In genomic region chrX:58469683-58470082, GRCm38 (mm10) we compare ENCODE assay signal across 22 mouse cellular contexts.
DNase-seq lines count a peak whose midpoint lies in the region; ATAC-seq and TF ChIP-seq lines count a peak whose summit lies in the region.
"Had no signal": no experiment of that assay in that cellular context is flagged by ENCODE, and none has a peak within 500 bp of the region (broad histone marks: within the 10 kb centered on the region; RNA-seq: fewer than 3 reads in every experiment).

No protein-coding gene starts in this region.

- H3K27me3 ChIP-seq in embryonic facial prominence, embryonic 11.5 days (ENCODE audit: control insufficient read depth, insufficient read depth, low read length), result no peaks in the 10 kb centered on the region
- H3K27me3 ChIP-seq in embryonic facial prominence, embryonic 10.5 days (replicated peaks; ENCODE audit: low read depth, poor library complexity, severe bottlenecking), result no peaks in the 10 kb centered on the region
- H3K27me3 ChIP-seq in midbrain, embryonic 11.5 days (ENCODE audit: control insufficient read depth, insufficient read depth, low read length), result no peaks in the 10 kb centered on the region
- no peaks in the 10 kb centered on the region for H3K27me3 ChIP-seq in midbrain, embryonic 10.5 days (ENCODE audit: low read depth, poor library complexity, severe bottlenecking)
- H3K27me3 ChIP-seq in forebrain, postnatal 0 days (ENCODE audit: insufficient read depth, low read length), result no peaks in the 10 kb centered on the region
- no peaks in the 10 kb centered on the region for H3K27me3 ChIP-seq in midbrain, embryonic 16.5 days (ENCODE audit: control insufficient read depth, insufficient read depth, low read depth, low read length)
- H3K27me3 ChIP-seq: embryonic facial prominence, embryonic 13.5 days; limb, embryonic 12.5 days; liver, embryonic 12.5 days had no signal

- no peak overlapping the region for H3K27ac ChIP-seq in embryonic facial prominence, embryonic 11.5 days (replicated peaks; ENCODE audit: low read depth, low read length)
- no peak overlapping the region for H3K27ac ChIP-seq in embryonic facial prominence, embryonic 10.5 days (replicated peaks)
- no peak overlapping the region for H3K27ac ChIP-seq in midbrain, embryonic 11.5 days (ENCODE audit: low read depth, low read length)
- no peak overlapping the region for H3K27ac ChIP-seq in midbrain, embryonic 10.5 days (replicated peaks)
- H3K27ac ChIP-seq in forebrain, postnatal 0 days (ENCODE audit: low read depth, low read length), result no peak overlapping the region
- no peak overlapping the region for H3K27ac ChIP-seq in midbrain, embryonic 16.5 days (ENCODE audit: low read length)
- H3K27ac ChIP-seq: embryonic facial prominence, embryonic 13.5 days; heart, embryonic 10.5 days; limb, embryonic 12.5 days; liver, embryonic 12.5 days had no signal

- peak; percentile 1 for DNase-seq in embryonic facial prominence, embryonic 11.5 days (ENCODE audit: low spot score)
- no peak for DNase-seq in embryonic facial prominence, embryonic 10.5 days (ENCODE audit: low spot score)
- no peak for DNase-seq in midbrain, embryonic 11.5 days (ENCODE audit: low spot score, missing footprints)
- no peak for DNase-seq in midbrain, embryonic 10.5 days (ENCODE audit: low spot score)
- peak; percentile 29 for DNase-seq in forebrain, postnatal 0 days
- no peak for DNase-seq in adrenal gland, postnatal 10 days
- DNase-seq in heart, postnatal 10 days, result no peak
- DNase-seq: adrenal gland, postnatal 36 days; cerebellum, adult 11-12 months; cerebellum, postnatal 14 days; gastrocnemius, postnatal 10 days; kidney, postnatal 25 days; lung, adult 18-20 months; lung, postnatal 10 days; thymus, postnatal 14 days had no signal

- no peak overlapping the region for H3K4me3 ChIP-seq in embryonic facial prominence, embryonic 11.5 days (ENCODE audit: low read depth, low read length)
- no peak overlapping the region for H3K4me3 ChIP-seq in embryonic facial prominence, embryonic 10.5 days
- H3K4me3 ChIP-seq in midbrain, embryonic 11.5 days (ENCODE audit: low read depth, low read length), result no peak overlapping the region
- H3K4me3 ChIP-seq in midbrain, embryonic 10.5 days, result no peak overlapping the region
- H3K4me3 ChIP-seq in forebrain, postnatal 0 days (ENCODE audit: low read depth, low read length), result no peak overlapping the region
- no peak overlapping the region for H3K4me3 ChIP-seq in midbrain, embryonic 16.5 days (ENCODE audit: low read depth, low read length)
- H3K4me3 ChIP-seq: embryonic facial prominence, embryonic 13.5 days; erythroblast, embryonic 14.5 days; heart, embryonic 10.5 days; limb, embryonic 12.5 days; liver, embryonic 12.5 days had no signal

- no peaks in the 10 kb centered on the region for H3K4me1 ChIP-seq in embryonic facial prominence, embryonic 11.5 days (ENCODE audit: control insufficient read depth, insufficient read depth, low read length)
- no peaks in the 10 kb centered on the region for H3K4me1 ChIP-seq in embryonic facial prominence, embryonic 10.5 days
- H3K4me1 ChIP-seq in midbrain, embryonic 11.5 days (ENCODE audit: control insufficient read depth, insufficient read depth, low read length), result no peaks in the 10 kb centered on the region; the same call in 1 of the 2 replicates
- H3K4me1 ChIP-seq in midbrain, embryonic 10.5 days, result peaks cover 15% of the 10 kb centered on the region
- no peaks in the 10 kb centered on the region for H3K4me1 ChIP-seq in forebrain, postnatal 0 days (ENCODE audit: insufficient read depth)
- H3K4me1 ChIP-seq in midbrain, embryonic 16.5 days (ENCODE audit: control insufficient read depth, insufficient read depth, low read length), result peaks cover 7% of the 10 kb centered on the region; the same call in 1 of the 2 replicates
- H3K4me1 ChIP-seq: embryonic facial prominence, embryonic 13.5 days; heart, embryonic 10.5 days; limb, embryonic 12.5 days; liver, embryonic 12.5 days had no signal

- intact Hi-C loops in heart, postnatal 10 days (cut with DNase I), result no loop called here

- WGBS in embryonic facial prominence, embryonic 11.5 days, result 79% methylated on average over 6 of the region's 6 CpGs
- WGBS in embryonic facial prominence, embryonic 10.5 days, result 77% methylated on average over 6 of the region's 6 CpGs
- WGBS in midbrain, embryonic 11.5 days, result 70% methylated on average over 6 of the region's 6 CpGs
- WGBS in midbrain, embryonic 10.5 days, result 67% methylated on average over 6 of the region's 6 CpGs
- 44% methylated on average over 6 of the region's 6 CpGs for WGBS in forebrain, postnatal 0 days
- WGBS in midbrain, embryonic 16.5 days, result 40% methylated on average over 6 of the region's 6 CpGs

- H3K4me2 ChIP-seq in embryonic facial prominence, embryonic 11.5 days (ENCODE audit: low read depth, low read length), result no peak overlapping the region
- H3K4me2 ChIP-seq in midbrain, embryonic 11.5 days, result no peak overlapping the region
- no peak overlapping the region for H3K4me2 ChIP-seq in forebrain, postnatal 0 days (ENCODE audit: low read depth)
- peak overlapping the region; percentile 14; the same call in 1 of the 2 replicates for H3K4me2 ChIP-seq in midbrain, embryonic 16.5 days (ENCODE audit: low read length)
- H3K4me2 ChIP-seq: embryonic facial prominence, embryonic 13.5 days; limb, embryonic 12.5 days; liver, embryonic 12.5 days had no signal

- H3K9me3 ChIP-seq in embryonic facial prominence, embryonic 11.5 days (replicated peaks; ENCODE audit: control insufficient read depth, low read length), result no peaks in the 10 kb centered on the region
- H3K9me3 ChIP-seq in embryonic facial prominence, embryonic 10.5 days, result no peaks in the 10 kb centered on the region
- H3K9me3 ChIP-seq in midbrain, embryonic 11.5 days (ENCODE audit: control insufficient read depth, low read length), result no peaks in the 10 kb centered on the region
- no peaks in the 10 kb centered on the region for H3K9me3 ChIP-seq in midbrain, embryonic 10.5 days (replicated peaks)
- no peaks in the 10 kb centered on the region for H3K9me3 ChIP-seq in forebrain, postnatal 0 days (ENCODE audit: low read length)
- H3K9me3 ChIP-seq in midbrain, embryonic 16.5 days (replicated peaks; ENCODE audit: control insufficient read depth, low read length, poor library complexity, severe bottlenecking), result no peaks in the 10 kb centered on the region
- H3K9me3 ChIP-seq: embryonic facial prominence, embryonic 13.5 days; heart, embryonic 10.5 days; limb, embryonic 12.5 days; liver, embryonic 12.5 days had no signal

- H3K9ac ChIP-seq in embryonic facial prominence, embryonic 11.5 days (replicated peaks; ENCODE audit: low read length), result no peak overlapping the region
- no peak overlapping the region for H3K9ac ChIP-seq in midbrain, embryonic 11.5 days (ENCODE audit: low read length)
- H3K9ac ChIP-seq in forebrain, postnatal 0 days, result no peak overlapping the region
- no peak overlapping the region for H3K9ac ChIP-seq in midbrain, embryonic 16.5 days (ENCODE audit: low read depth, low read length)
- H3K9ac ChIP-seq: embryonic facial prominence, embryonic 13.5 days; limb, embryonic 12.5 days; liver, embryonic 12.5 days had no signal

- ATAC-seq in embryonic facial prominence, embryonic 11.5 days (replicated peaks; ENCODE audit: insufficient number of reproducible peaks, low FRiP score, low TSS enrichment, low read depth), result no peak
- 0 out of 2 replicates have a peak, but pooled peaks have one; percentile 50 for ATAC-seq in midbrain, embryonic 11.5 days (ENCODE audit: low FRiP score)
- peak; percentile 80 for ATAC-seq in forebrain, postnatal 0 days
- peak; percentile 90 for ATAC-seq in midbrain, embryonic 16.5 days
- ATAC-seq: intestine, postnatal 0 days; liver, embryonic 12.5 days had no signal

- no peaks in the 10 kb centered on the region for H3K36me3 ChIP-seq in embryonic facial prominence, embryonic 11.5 days (replicated peaks; ENCODE audit: control insufficient read depth, insufficient read depth, low read depth, low read length)
- H3K36me3 ChIP-seq in embryonic facial prominence, embryonic 10.5 days (replicated peaks), result no peaks in the 10 kb centered on the region
- H3K36me3 ChIP-seq in midbrain, embryonic 11.5 days (ENCODE audit: control insufficient read depth, insufficient read depth, low read length), result no peaks in the 10 kb centered on the region
- H3K36me3 ChIP-seq in midbrain, embryonic 10.5 days, result no peaks in the 10 kb centered on the region
- no peaks in the 10 kb centered on the region for H3K36me3 ChIP-seq in forebrain, postnatal 0 days (ENCODE audit: insufficient read depth)
- no peaks in the 10 kb centered on the region for H3K36me3 ChIP-seq in midbrain, embryonic 16.5 days (ENCODE audit: control insufficient read depth, insufficient read depth, low read length)
- H3K36me3 ChIP-seq: embryonic facial prominence, embryonic 13.5 days; heart, embryonic 10.5 days; limb, embryonic 12.5 days; liver, embryonic 12.5 days had no signal

- TF ChIP-seq CTCF in forebrain, postnatal 0 days (IDR thresholded peaks at IDR 0.05; ENCODE audit: low read depth), result no peak

Comparison
In these comparisons a context has a peak if more than half of its experiments do, and no peak if none do; other contexts are left out.
1. DNase-seq: peak in embryonic facial prominence, embryonic 11.5 days (single experiment) and forebrain, postnatal 0 days (single experiment); none in embryonic facial prominence, embryonic 10.5 days (single experiment), midbrain, embryonic 11.5 days (single experiment), midbrain, embryonic 10.5 days (single experiment), adrenal gland, postnatal 10 days (single experiment) and heart, postnatal 10 days (0 of 2).